Mouse (Mus musculus): ENCODE measurements around the gene Maff.

- TF ChIP-seq POLR2A (IDR thresholded peaks at IDR 0.05; ENCODE audit: insufficient read length, low read depth) (no peak), TCF12 (IDR thresholded peaks at IDR 0.05; ENCODE audit: insufficient read depth, poor library complexity, severe bottlenecking) (no peak), MAX (IDR thresholded peaks at IDR 0.05; ENCODE audit: low read depth) (no peak), CEBPB (IDR thresholded peaks at IDR 0.05; ENCODE audit: insufficient read depth, poor library complexity, severe bottlenecking) (no peak), E2F4 (IDR thresholded peaks at IDR 0.05; ENCODE audit: insufficient read depth) (no peak), USF1 (IDR thresholded peaks at IDR 0.05; ENCODE audit: low read depth) (no peak), MYOG (IDR thresholded peaks at IDR 0.05; ENCODE audit: control insufficient read depth in 1 of 3, insufficient read depth in 1 of 3, insufficient read length in 2 of 3, low read depth in 2 of 3) (no peak)
These were observed 11.7 kb downstream of the Maff start for GRCm38 (mm10) chr15:79357974-79358690.
